Mouse (Mus musculus) frontal cortex, postnatal 14 days (tissue): ENCODE results near the gene Pacsin1.

Source experiments
- DNase-seq, 2 experiments: peaks; one replicate each; pipeline ENCODE4 v3.0.0; 2022; ENCODE audit warnings: low spot score in 2 of 2

Gene Pacsin1

DNA sequence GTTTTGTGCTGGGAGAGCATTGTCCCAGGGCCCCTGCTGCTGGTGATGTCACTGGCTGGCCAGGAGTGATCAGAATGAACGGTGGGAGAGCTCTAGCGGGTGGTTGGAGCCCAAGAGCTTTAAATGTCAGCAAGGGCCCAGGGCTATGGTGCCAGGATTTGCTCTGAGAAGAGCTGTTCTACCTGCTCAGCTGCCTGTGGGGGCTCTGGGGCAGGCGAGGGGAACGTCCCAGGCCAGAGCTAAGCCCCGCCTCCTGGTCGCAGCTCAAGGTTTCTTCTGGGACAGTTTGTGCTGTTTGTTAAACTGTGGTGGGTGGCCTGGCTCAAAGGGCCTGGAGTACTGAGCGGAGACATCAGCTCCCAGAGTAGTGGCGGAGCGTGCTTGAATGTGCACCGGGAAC lies 70.1 kb downstream of the Pacsin1 start:
- DNase-seq = no peak

DNA sequence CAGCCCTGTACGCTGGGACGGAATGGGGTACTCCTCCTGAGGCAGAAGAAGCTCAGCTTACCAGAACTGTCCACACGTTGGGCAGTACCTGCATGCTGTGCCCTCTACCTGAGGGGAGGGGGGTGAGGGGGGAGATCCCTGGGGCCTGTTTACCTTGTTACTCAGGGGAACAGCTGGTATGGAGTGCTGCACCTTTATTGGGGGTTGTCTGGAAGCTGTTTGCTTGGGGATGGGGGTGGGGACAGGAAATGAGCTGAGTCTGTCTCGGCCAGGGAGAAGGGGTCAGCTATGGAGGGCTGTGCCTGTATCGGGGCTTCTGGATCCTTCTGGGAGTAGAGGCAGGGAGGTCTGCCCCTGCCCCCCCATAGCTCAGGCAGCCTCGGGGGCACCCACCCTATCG lies 71.2 kb downstream of the Pacsin1 start:
- no peak for DNase-seq

DNA sequence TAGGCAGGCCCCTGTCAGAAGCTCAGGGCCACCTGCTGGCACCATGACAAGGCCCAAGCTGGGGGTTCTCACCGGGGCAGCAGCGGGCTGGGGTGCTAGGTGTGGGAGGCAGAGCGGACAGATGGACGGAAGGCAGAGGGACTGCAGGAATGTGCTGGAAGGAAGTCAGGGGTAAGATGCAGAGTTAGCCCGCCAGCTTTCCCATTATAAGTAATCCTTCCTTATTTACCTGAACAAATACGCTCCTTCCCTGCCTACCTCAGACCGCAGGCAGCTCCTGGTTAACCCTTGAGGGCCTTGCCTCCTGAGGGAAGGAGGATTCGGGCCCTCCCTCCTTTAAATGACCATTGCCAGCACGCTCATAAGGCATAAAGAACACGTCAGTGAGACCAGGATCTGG lies 73.5 kb downstream of the Pacsin1 start, which contains the start of gene Spdef:
Gene Spdef, minus strand, starts transcription at position 186 of the 400 bp plus-strand sequence.
- no peak for DNase-seq

DNA sequence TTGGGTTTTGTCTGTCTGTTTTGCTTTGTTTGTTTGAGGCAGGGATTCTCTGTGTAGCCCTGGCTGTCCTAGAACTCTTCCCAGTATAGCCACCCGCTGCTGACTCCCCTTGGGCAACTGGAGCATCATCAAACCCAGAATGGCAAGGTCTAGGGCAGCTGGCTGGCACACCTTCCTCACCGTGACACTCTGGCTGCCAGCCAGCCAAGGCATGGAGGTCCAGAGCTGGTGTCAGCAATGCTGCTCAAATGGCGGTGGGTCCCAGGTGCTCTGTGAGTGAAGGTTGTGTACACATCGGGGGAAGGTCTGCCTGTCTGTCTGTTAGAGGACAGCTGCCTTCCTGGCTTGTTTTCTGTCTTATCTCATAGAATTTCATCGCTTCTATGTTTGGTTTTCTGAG lies 76.8 kb downstream of the Pacsin1 start:
- no peak for DNase-seq

DNA sequence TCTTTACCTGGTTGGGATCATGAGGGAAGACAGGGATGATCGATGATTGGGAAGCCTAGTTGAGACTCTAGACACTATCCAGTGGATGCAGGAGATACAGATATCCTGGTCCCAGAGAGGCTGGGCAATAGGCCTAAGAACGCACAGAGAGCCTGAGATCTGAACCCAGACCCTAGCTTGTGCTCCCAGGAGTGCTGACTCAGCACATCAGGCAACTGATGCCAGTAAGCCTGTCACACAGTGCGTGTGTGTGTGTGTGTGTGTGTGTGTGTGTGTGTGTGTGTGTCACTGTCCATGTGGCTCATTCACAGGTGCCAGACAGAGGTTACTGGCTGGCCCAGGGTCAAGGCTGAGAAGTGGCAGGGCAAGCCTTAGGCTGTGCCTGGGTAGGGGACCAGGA lies 77.4 kb downstream of the Pacsin1 start:
- no peak for DNase-seq

DNA sequence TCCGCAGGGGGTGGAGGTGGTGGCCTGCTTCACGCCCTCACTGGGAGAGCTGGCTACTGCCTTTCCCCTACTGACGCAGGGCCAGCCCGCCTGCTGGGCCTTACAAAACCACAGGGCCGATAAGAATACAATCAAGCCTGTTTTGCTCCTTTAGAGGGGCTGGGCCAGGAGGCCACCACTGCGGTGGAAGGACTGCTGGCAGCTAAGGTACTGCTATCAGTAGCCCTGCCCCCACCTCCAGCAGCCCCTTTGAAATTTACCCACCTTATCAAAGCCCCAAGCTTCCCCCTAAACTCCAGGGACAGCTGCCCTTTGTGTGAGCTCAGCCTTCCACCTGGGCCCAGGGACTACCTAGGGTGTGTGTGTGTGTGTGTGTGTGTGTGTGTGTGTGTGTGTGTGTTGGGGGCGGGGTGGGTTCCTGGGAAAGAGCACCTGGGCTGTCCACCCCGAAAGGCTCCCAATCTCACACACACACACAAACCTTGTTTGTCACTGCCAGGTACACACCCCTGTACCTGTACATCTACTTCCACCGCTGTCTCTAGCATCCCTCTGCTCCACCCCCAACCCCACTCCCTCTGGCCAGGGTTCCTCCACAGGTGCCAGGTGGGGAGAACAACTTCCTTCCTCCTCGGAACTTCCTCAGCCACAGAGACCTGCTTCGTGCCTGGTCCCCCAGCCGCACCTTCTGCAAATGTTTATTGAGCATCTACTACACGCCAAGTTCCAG lies 79.2 kb downstream of the Pacsin1 start:
- no peak for DNase-seq

DNA sequence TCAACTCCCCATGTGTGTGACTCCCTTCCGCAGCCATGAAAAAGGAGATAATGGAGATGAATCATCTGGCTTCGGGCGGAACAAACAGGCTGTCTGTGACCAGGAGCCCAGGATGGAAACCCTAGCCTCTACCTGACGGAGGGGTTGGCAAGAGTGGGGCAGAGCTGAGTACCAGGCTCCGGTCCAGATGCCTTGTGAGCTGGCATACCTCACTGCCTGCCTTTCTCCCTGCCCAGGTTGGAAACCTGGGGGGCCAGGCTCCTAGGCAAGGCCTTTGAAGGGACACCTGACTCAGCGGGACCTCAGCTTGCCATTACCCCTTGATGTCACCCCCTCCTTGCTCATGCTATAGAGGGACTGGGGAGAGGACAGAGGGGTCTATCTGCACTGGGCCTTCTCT lies 85.7 kb downstream of the Pacsin1 start:
- DNase-seq = no peak

DNA sequence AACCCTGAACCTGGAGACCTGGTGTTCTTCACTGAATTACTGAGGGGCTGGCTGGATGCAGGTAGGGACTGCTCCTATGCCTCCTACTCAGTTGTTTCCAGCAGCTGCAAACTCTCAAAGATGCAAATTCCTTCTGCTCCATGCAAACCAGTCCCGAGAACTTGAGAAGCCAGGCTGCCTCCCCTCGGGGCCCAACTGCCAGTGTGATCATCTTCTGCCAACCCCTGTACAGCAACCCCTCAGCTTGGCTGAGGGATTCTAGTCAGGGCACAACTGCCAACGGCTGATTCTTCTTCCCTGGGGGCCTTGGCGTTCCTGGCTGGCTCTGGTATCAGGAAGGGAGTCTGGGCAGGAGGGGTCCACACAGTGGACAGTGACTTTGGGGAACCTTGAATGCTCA lies 91.1 kb downstream of the Pacsin1 start:
- no peak for DNase-seq

DNA sequence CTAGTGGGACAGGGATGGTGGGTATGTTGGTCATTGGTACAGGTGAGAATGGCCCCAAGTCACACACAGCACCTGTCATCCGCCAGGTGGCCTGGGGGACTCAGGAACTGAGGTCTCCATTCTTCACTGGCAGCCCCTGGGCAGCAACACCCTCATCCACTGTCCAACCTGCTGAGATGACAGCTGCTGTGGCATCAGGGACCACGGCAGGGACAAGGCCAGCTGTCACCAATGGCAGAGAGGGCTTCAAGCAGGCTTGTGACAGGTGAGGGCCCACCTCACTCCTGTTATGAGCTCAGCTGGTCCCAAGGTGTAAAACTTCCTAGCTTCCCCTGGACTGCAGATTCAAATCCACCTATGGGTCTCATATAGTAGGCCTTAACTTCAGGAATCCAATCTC lies 92.8 kb downstream of the Pacsin1 start:
- no peak for DNase-seq

DNA sequence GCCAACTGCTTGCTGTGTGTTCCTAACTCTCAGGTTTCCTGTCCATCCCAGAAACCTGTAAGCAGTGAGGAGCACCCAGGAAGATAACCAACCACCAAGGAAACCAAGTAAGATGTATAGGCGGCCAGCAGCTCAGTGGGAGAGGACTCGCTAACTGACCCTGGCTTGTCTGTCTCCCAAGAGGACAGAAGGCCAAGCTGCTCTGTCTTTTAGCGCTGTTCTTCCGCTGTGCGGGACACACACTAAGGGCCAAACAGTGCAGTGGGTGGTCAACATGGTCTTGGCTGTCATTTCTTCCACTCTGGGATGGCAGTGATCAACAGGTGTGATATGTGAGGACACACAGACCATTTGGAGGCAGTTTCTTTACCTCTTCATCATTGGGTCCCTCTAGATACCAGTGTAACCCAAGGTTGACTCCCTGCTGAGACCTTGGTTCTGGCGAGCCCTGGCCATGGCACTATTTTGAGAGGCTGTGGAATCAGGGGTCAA lies 95.2 kb downstream of the Pacsin1 start:
- DNase-seq = no peak

DNA sequence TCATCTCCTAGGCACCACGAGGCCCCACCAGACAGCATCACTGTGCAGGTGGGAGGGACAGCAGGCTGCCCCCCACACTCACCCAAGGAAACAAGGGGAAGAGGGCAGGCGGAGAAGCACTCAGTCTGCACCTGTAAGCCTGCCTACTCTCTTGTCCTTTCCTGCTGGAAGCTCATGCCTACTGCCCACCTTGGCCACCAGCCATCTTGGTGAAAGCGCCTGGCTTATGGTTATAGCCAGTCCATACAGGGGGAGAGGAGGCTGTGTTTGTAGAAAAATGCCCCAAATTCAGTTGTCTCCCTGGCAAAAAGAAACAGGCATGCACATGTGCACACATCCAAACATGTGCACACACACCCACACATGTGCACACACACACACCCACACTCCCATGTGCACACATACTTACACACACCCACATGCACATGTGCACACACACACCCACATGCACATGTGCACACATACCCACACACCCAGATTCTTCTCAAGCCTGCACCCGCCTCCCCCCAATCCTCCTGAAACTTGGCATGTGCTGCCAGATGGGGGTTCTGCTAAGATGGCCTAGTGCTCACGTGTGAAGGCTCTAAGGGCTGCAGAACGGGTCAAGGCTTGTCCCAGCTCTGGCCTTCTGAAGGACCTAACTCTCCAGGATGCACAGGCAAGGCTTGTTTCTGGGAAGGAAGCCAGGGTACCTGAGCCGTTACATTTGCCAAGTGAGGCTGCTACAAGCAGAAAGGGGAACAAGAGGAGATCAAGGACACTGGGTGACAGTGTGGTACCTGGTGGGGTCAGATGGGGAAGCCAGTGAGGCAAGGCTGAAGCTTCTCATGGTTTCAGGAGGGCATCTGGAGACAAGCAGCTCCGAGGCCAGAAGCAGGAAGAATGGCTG lies 96.2 kb downstream of the Pacsin1 start:
- DNase-seq = no peak

DNA sequence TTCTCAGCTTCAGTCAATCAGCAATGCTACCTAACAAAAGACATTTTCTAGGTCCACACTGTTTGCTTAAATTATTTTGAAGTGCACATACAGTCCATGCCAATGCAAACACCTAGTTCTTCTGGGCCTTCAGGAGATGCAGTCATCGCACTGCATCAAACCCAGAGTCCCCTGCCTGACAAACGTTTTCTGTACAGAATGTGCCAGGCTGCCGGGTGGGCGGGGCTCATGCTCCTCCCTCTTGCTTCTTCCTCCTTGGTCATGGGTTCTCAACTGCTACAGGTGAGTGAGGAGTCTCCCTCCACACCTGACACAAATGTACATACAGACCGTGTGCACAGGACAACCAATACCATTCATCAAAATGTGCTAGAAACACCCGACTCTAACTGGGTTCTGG lies 104.9 kb downstream of the Pacsin1 start:
- no peak for DNase-seq
